Mouse (Mus musculus) embryonic facial prominence, embryonic 11.5 days (tissue): ENCODE data around the gene Mfap1b. TPM values are rescaled to one million over a fixed set of nuclear protein-coding genes. Genes with fewer than 3 reads are reported as not detected.
"Not testable (repeated sequence)": the region's sequence is repeated elsewhere in the genome, so short reads cannot be mapped to it uniquely, and the experiment has no call there.

ENCODE experiments used
- ATAC-seq: fragments of 200-750 bp; cut with Nextera tagmentation; replicated peaks from 2 replicates; pipeline ENCODE4 v1.8.0; 2017; ENCODE audit warnings: low read depth; ENCODE audit not compliant: insufficient number of reproducible peaks, low FRiP score, low TSS enrichment
- DNase-seq: peaks from one replicate; pipeline ENCODE4 v3.0.0-alpha.2; 2015; ENCODE audit warnings: low spot score
- H3K27ac ChIP-seq: fragments of 300-500 bp; sonication (generic); replicated peaks from 2 replicates; pipeline ENCODE4 v1.5.1; 2014; ENCODE audit warnings: mild to moderate bottlenecking, low read depth, low read length, control low read depth
- H3K27me3 ChIP-seq: fragments of 300-500 bp; sonication (generic); 2 replicates; pipeline ENCODE4 v1.6.1; 2014; ENCODE audit warnings: mild to moderate bottlenecking, low read length, moderate library complexity, mixed read lengths; ENCODE audit not compliant: control insufficient read depth, insufficient read depth
- H3K36me3 ChIP-seq: fragments of 300-500 bp; sonication (generic); replicated peaks from 2 replicates; pipeline ENCODE4 v1.6.1; 2014; ENCODE audit warnings: low read depth, mild to moderate bottlenecking, low read length, moderate library complexity, mixed read lengths; ENCODE audit not compliant: control insufficient read depth, insufficient read depth
- H3K4me1 ChIP-seq: fragments of 300-500 bp; sonication (generic); 2 replicates; pipeline ENCODE4 v1.6.1; 2014; ENCODE audit warnings: low read length, mixed read lengths; ENCODE audit not compliant: control insufficient read depth, insufficient read depth
- H3K4me2 ChIP-seq: fragments of 300-500 bp; sonication (generic); 2 replicates; pipeline ENCODE4 v1.6.1; 2014; ENCODE audit warnings: low read depth, mild to moderate bottlenecking, control low read depth, low read length, moderate library complexity
- H3K4me3 ChIP-seq: fragments of 300-500 bp; sonication (generic); 2 replicates; pipeline ENCODE4 v1.5.1; 2014; ENCODE audit warnings: low read depth, low read length, control low read depth
- H3K9ac ChIP-seq: fragments of 300-500 bp; sonication (generic); replicated peaks from 2 replicates; pipeline ENCODE4 v1.6.1; 2014; ENCODE audit warnings: mild to moderate bottlenecking, control low read depth, low read length
- H3K9me3 ChIP-seq: fragments of 300-500 bp; sonication (generic); replicated peaks from 2 replicates; pipeline ENCODE4 v1.6.1; 2016; ENCODE audit warnings: mild to moderate bottlenecking, low read length, inconsistent platforms, mixed read lengths; ENCODE audit not compliant: control insufficient read depth
- WGBS: fragments of 180-500 bp; shearing (Covaris S2); extraction: QIAGEN DNeasy Blood & Tissue Kit; methylation state at CpG from one replicate; pipeline ENCODE4 v1.1.7; 2014; 5-methylcytosine and 5-hydroxymethylcytosine counted together
- polyA plus RNA-seq: library from polyadenylated mRNA; unstranded; fragments of >200 nt; fragmentation: Nextera tagmentation; extraction: Ambion mirVana; gene quantifications from 2 replicates; pipeline ENCODE4 v1.2.1, GENCODE M21; 2014

Gene Mfap1b
- polyA plus RNA-seq, 1 experiment from 2014 or later: 74.6 TPM

- H3K4me2 ChIP-seq, H3K9me3 ChIP-seq, H3K27ac ChIP-seq, H3K4me3 ChIP-seq, H3K9ac ChIP-seq, ATAC-seq, DNase-seq, H3K36me3 ChIP-seq, H3K4me1 ChIP-seq, H3K27me3 ChIP-seq: not testable (repeated sequence)
- 87% methylated on average over 13 of the region's 13 CpGs for WGBS
Observed at GRCm38 (mm10) chr2:121480916-121481315, 7.0 kb upstream of the Mfap1b start.

GRCm38 (mm10) chr2:121480498-121480897 lies 6.6 kb upstream of the Mfap1b start:
- H3K9me3 ChIP-seq: no peaks in the 10 kb centered on the region
- DNase-seq (peak; percentile 29), ATAC-seq (no peak)
- no peak overlapping the region for H3K9ac ChIP-seq
- no peak overlapping the region for H3K4me3 ChIP-seq
- H3K27me3 ChIP-seq: no peaks in the 10 kb centered on the region
- H3K27ac ChIP-seq: no peak overlapping the region
- no peak overlapping the region for H3K4me2 ChIP-seq
- no peaks in the 10 kb centered on the region; the same call in 1 of the 2 replicates for H3K36me3 ChIP-seq
- no peaks in the 10 kb centered on the region for H3K4me1 ChIP-seq
- WGBS: 61% methylated on average over 3 of the region's 3 CpGs

GRCm38 (mm10) chr2:121477491-121478266 lies 3.8 kb upstream of the Mfap1b start:
- 82% methylated on average over 3 of the region's 3 CpGs for WGBS
- DNase-seq: no peak
- H3K4me1 ChIP-seq: no peaks in the 10 kb centered on the region

GRCm38 (mm10) chr2:121475306-121475705 lies 1.4 kb upstream of the Mfap1b start:
- H3K4me2 ChIP-seq, H3K4me1 ChIP-seq, H3K36me3 ChIP-seq, H3K27ac ChIP-seq, H3K9ac ChIP-seq, ATAC-seq, DNase-seq, H3K4me3 ChIP-seq, H3K27me3 ChIP-seq, H3K9me3 ChIP-seq: not testable (repeated sequence)
- WGBS: 94% methylated on average over 2 of the region's 2 CpGs

More at GRCm38 (mm10) chr2:121477491-121478266, 3.8 kb upstream of the Mfap1b start:
- Histone ChIP-seq H3K4me2 (no peak overlapping the region), H3K4me3 (no peak overlapping the region), H3K36me3 (no peaks in the 10 kb centered on the region; the same call in 1 of the 2 replicates), H3K27ac (no peak overlapping the region), H3K9ac (no peak overlapping the region), H3K9me3 (no peaks in the 10 kb centered on the region), H3K27me3 (no peaks in the 10 kb centered on the region)
- ATAC-seq: no peak

GRCm38 (mm10) chr2:121474180-121474535 lies 291 bp upstream of the Mfap1b start:
- H3K4me1 ChIP-seq: no peaks in the 10 kb centered on the region
- H3K27me3 ChIP-seq: no peaks in the 10 kb centered on the region
- H3K9ac ChIP-seq: peak overlapping the region; percentile 62; the same call in 1 of the 2 replicates
- H3K9me3 ChIP-seq: no peaks in the 10 kb centered on the region
- H3K4me2 ChIP-seq: peak overlapping the region; percentile 2; the same call in 1 of the 2 replicates
- no peaks in the 10 kb centered on the region; the same call in 1 of the 2 replicates for H3K36me3 ChIP-seq
- DNase-seq (no peak), ATAC-seq (no peak)
- no peak overlapping the region for H3K27ac ChIP-seq
- H3K4me3 ChIP-seq: peak overlapping the region; percentile 67
- 34% methylated on average over 8 of the region's 8 CpGs for WGBS

GRCm38 (mm10) chr2:121472783-121473182 lies 1.1 kb downstream of the Mfap1b start:
- ATAC-seq, H3K9me3 ChIP-seq, H3K9ac ChIP-seq, H3K4me2 ChIP-seq, H3K27me3 ChIP-seq, DNase-seq, H3K4me3 ChIP-seq, H3K27ac ChIP-seq, H3K36me3 ChIP-seq, H3K4me1 ChIP-seq: not testable (repeated sequence)
- WGBS: 98% methylated on average over 3 of the region's 3 CpGs

GRCm38 (mm10) chr2:121468982-121469381 lies 4.9 kb downstream of the Mfap1b start:
- not testable (repeated sequence) for H3K4me2 ChIP-seq, H3K27ac ChIP-seq, H3K4me3 ChIP-seq, H3K9me3 ChIP-seq, ATAC-seq, DNase-seq, H3K4me1 ChIP-seq, H3K27me3 ChIP-seq, H3K9ac ChIP-seq, H3K36me3 ChIP-seq
- WGBS: 74% methylated on average over 2 of the region's 6 CpGs

- Histone ChIP-seq H3K27me3 (no peaks in the 10 kb centered on the region), H3K4me2 (no peak overlapping the region), H3K9me3 (no peaks in the 10 kb centered on the region), H3K27ac (no peak overlapping the region), H3K4me3 (no peak overlapping the region), H3K36me3 (no peaks in the 10 kb centered on the region), H3K4me1 (no peaks in the 10 kb centered on the region), H3K9ac (no peak overlapping the region)
- WGBS: 73% methylated on average over 2 of the region's 2 CpGs
- no peak for ATAC-seq
- DNase-seq: no peak
Observed at GRCm38 (mm10) chr2:121460071-121460470, 13.8 kb downstream of the Mfap1b start.
